Mouse (Mus musculus) testis, postnatal 10 days (tissue): ENCODE data around the gene Foxl1.

Experiments used
- DNase-seq: peaks from one replicate; pipeline ENCODE4 v3.0.0; 2021; ENCODE audit warnings: low spot score

The Foxl1 gene

DNA sequence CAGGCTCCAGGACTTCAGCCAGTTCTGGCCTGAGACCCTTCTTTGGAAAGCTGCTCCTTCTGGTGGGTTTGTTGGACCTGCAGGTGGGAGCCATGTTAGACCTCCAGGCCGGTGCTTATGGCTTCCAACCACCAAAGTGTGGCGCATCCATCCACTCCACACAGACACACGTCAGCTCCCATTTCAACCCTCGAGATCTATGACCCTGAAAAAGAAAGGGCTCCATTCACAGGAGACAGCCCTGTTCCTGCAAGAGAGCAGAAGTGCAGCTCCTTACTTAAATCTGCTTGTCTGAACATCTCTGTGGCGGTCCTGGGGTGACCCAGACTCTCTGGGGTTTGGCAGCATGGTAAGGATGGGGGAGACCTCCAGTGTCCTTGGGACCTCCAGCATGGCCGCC lies 34.2 kb upstream of the Foxl1 start:
- no peak for DNase-seq

DNA sequence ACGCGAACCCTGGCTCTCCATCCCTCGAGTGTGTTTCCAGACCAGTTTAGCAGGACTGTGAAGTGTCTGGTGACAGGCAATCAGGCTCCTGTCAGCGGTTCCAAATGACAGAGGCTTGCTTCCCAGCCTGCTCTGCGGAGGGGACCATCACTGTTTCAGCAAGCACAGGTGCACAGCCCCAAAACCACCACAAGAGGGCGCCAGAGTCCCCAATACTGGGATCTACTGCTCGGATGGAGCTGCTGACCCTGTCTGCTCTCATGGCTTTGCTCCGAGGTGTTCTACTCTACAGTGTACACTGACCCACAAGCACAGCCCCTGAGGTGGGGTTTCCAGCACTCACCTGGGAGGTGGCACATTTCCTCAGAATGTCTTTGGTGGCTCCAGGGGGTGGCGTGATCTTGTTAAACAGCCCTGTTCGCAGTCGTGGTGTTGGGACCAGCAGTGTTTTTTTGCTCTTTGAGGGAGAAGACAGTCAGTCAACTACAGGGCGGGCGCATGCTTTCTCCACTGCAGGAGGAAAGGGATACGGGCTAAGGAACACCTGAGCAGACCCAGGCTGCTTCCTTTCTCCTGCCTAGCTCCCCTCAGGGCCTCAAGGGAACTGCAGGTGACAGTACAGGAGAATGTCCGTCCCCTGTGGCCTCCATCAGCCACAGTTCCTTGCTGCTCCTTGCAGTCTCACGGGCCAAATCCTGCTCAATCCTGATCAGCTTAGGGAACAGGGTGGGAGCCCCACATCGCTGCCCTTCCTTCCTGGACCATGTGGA lies 23.5 kb upstream of the Foxl1 start:
- DNase-seq, result peak; percentile 90

DNA sequence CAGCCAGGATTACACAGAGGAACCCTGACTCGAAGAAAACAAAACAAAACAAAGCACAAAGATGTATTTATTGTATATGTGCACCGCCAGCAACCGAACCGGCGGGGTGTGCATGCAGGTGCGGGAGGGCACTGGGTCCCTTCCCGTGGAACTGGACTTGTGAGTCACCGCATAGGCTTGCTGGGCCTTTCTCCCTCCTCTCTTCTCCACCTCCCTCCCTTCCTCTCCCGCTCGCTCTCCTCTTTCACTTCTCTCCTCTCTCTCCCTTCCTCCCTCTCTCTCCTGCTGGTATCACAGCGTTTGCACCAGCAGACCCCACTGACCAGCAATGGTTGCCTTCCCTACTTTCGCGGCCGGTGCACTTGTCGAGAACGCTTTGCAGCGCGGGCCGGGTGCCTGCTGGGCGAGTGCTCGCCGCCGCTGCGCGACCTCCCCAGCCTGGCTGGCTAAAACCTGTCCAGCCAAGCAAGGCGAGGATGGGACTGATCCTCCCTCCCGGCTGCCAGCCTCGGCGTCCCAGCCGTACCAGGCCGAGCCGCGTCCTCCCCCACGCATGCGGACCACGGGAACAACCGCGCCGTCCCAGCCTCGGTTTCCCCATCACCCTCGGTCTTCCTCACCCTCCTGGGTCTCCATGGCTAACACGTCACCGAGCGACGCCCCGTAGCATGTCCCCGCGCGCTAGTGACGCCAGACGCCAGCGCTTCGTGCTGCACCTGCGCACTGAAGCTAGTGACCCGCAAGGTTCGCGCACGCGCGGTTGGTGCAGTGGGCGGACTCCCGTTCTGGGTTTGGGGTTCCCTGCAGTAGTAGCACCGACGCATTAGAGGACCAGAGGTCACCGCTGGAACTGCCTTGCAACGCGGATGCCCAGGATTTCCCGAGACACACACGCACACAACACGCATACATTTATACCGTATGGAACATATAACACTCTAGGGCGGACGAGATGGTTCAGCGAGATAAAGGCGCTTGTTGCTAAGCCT lies 19.8 kb upstream of the Foxl1 start, which contains the start of gene Mthfsd:
TSS of gene Mthfsd (minus strand) at position 725 of the 989 bp plus-strand sequence.
- DNase-seq, result peak; percentile 99

DNA sequence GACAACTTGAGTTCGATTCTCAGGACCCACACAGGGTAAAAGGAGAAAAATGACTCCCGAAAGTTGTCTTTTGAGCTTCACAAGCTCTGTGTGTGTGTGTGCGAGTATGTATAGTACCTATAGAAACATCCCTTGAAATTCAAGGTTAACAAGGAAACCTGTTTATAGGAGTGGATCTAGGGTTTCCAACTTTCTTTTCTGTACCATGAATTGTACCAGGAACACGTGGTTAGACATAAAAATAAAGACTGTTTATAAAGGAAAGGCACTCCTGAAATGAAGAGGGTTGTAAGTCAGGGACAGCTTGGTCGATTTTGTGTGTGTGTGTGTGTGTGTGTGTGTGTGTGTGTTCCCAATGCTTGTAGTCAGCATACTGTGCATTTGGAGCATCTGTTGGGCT lies 19.1 kb upstream of the Foxl1 start:
- DNase-seq, result no peak

GRCm38 (mm10) chr8:121111145-121111907 lies 16.4 kb upstream of the Foxl1 start:
- no peak for DNase-seq

GRCm38 (mm10) chr8:121113261-121113660 lies 14.5 kb upstream of the Foxl1 start:
- DNase-seq, result peak; percentile 97

DNA sequence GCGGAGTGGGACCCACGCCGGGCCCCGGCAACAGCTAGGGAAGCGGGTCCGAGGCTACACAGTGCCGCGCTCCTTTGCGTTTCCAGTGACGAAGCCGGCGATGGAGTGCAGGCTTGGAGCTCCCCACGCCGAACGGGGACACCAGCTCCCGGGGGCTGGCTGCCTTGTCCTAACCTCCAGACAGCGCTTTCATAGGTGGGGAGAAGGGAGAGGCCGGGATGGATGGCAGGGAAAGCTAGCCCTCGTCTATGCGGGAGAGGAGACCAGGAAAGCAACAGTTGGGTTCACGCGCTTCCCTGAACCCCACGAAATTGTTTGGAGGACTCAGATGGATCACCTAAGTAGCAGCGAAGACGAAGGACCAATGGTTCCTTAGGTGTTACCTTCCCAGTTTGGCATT lies 12.6 kb upstream of the Foxl1 start:
- DNase-seq, result no peak

- peak; percentile 85 for DNase-seq
Measured at GRCm38 (mm10) chr8:121115948-121116347, 11.8 kb upstream of the Foxl1 start, which contains the start of gene Foxc2. Foxc2 (plus strand) TSS chr8:121116171.

- no peak for DNase-seq
Measured at GRCm38 (mm10) chr8:121116591-121117185, 11.1 kb upstream of the Foxl1 start.

GRCm38 (mm10) chr8:121117186-121117651 lies 10.5 kb upstream of the Foxl1 start:
- DNase-seq, result no peak

DNA sequence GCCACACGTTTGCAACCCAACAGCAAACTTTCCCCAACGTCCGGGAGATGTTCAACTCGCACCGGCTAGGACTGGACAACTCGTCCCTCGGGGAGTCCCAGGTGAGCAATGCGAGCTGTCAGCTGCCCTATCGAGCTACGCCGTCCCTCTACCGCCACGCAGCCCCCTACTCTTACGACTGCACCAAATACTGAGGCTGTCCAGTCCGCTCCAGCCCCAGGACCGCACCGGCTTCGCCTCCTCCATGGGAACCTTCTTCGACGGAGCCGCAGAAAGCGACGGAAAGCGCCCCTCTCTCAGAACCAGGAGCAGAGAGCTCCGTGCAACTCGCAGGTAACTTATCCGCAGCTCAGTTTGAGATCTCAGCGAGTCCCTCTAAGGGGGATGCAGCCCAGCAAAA lies 9.8 kb upstream of the Foxl1 start:
- no peak for DNase-seq

GRCm38 (mm10) chr8:121118634-121119420 lies 8.9 kb upstream of the Foxl1 start:
- DNase-seq, result no peak

DNA sequence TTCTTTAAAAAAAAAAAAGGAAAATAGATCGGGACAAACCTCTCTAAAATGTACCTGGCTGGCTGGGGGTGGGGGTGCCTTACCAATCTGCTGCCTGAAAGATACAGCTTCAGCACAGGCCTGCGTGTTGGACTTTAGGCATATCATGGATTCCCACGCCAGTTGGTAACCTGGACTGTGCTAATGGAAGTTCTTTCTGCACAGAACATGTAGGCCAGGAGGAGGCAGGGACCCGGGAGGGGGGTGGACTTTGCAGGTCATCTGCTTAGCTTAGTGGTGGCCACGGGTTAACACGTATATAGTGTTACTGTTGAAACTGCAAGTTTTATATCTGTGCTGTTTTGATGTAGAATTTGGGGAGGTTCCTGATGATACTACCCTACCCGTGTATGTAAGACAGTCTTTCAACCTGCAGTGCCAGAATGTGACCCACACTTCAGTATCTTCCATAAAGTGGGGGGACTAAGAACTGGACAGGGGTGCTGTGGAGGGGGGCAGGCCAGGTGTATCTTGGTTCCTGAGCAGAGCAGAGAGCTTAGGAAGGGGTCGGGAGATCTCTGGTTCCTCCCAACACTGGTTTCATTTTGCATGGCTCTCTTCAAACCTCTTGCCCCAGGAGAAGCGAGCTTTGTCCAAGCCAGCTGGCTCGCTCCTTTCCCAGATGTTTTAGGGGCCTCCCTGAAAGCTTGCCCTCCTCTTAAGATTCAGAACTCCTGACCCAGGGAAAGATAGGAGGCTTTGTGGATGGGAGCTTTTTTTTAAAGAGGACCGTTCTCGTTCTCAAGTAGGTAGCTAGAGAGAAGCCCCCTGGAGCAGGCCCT lies 7.9 kb upstream of the Foxl1 start:
- DNase-seq, result no peak

DNA sequence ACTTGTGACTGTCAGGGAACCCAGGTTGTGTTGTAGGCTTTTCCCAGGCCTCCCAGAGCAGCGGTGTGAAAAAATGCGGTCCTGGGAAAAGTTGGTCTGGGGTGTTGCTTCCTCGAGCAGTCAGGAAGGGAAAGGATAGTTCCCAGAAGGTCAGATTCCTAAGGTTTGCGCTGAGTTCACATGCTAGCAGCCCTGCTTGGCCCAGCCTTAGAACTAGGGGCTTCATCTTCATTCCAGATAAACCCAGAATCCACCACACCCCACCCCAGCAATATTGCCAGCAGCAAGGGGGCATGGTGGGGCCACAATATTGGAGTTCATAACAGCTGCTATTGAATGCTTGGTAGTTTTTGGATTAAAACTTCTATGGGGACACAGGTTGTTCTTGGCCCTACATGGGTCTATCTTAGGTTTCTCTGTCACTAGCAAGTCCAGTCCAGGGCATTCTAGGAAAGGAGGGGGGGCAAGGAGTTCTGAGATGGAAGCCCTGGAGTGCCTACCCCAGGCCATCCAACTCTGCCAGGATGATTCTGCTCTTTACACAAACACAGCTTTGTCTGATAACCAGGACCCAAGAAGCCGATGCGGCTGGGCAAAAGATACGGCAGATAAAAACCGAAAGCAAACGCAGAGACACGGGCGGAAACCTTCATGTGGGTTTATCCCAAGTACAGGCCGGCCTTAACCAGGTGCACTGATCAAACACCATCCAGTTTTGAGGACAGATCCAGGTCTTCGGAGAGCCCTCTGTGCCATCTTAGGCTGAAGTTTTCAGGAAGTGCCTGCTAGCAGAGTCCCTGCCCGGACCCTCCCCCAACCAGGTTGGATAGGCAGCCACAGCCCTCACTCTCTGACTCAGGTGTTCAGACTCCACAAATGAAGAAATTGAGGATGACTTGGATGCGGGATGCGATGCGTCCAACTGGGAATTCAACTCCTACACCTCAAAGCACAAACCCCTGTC lies 7.0 kb upstream of the Foxl1 start:
- no peak for DNase-seq

DNA sequence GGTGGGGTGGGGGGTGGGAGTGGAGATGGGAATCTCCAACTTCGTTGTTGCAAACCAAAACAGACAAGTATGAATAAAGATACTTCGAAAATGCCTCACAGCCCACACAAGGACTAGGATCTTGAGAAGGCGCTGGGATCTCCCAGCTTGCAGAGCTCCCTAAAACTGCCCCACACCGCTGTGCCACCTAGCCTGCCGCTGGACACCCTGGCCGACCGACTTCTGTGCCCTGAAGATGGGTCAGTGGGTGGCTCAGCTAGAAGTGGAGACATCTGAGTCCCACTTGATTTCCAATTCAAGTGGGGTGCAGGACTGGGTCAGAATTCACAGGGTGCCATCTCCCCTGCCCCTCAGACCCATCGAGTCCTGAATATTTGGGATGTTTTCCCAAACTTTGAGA lies 6.0 kb upstream of the Foxl1 start:
- no peak for DNase-seq

- no peak for DNase-seq
Measured at GRCm38 (mm10) chr8:121122368-121122767, 5.4 kb upstream of the Foxl1 start.

DNA sequence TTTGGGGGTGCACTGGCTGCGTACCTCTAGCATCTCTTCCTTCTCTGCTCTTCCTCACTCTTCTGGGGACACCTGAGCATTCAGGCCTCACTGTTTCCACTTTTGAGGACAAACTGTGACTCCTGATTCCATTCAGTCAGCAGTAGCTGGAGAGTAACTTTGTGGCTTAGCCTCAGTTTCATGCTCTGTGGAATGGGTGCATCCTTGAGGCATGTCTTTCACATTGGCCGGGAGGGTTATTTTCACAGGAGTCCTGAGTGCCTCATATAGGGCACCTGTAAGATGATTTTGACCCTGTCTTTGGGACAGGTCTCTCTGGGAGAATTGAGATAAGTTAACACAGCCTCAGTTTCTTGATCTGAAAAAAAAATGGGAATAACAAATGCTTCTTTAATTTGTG lies 4.6 kb upstream of the Foxl1 start:
- no peak for DNase-seq

GRCm38 (mm10) chr8:121124547-121125239 lies 3.0 kb upstream of the Foxl1 start:
- no peak for DNase-seq
